Mouse (Mus musculus) erythroblast, embryonic 14.5 days (primary cell): Measurements from ENCODE around the gene Tenm4. TPM values are rescaled to one million over a fixed set of nuclear protein-coding genes. Genes with fewer than 3 reads are reported as not detected.

Experiments
- H3K27me3 ChIP-seq: 2 replicates; pipeline ENCODE4 v1.6.1; 2012; ENCODE audit warnings: inconsistent platforms; ENCODE audit not compliant: control insufficient read depth
- H3K36me3 ChIP-seq: 2 replicates; pipeline ENCODE4 v1.6.1; 2012; ENCODE audit warnings: mild to moderate bottlenecking, inconsistent platforms; ENCODE audit not compliant: control insufficient read depth
- H3K4me1 ChIP-seq: 2 replicates; pipeline ENCODE4 v1.6.1; 2012; ENCODE audit warnings: inconsistent platforms; ENCODE audit not compliant: control insufficient read depth
- H3K4me3 ChIP-seq: replicated peaks from 2 replicates; pipeline ENCODE3; 2012; ENCODE audit warnings: moderate library complexity, mild to moderate bottlenecking, inconsistent platforms
- H3K9me3 ChIP-seq: 2 replicates; pipeline ENCODE4 v1.6.1; 2012; ENCODE audit warnings: low read length, inconsistent platforms, mixed read lengths; ENCODE audit not compliant: control insufficient read depth
- GATA1 ChIP-seq: IDR thresholded peaks from 2 replicates; pipeline ENCODE4 v1.6.1; 2012; ENCODE audit warnings: low read length, inconsistent platforms, mixed read lengths
- TAL1 ChIP-seq: IDR thresholded peaks from 3 replicates; pipeline ENCODE4 v1.6.1; 2012; ENCODE audit warnings: low read length, inconsistent platforms, mixed read lengths
- polyA plus RNA-seq: library from polyadenylated mRNA; stranded (reverse); fragments of >175 nt; gene quantifications from 2 replicates; pipeline ENCODE4 v1.2.3, GENCODE M21; 2012

The Tenm4 gene
- polyA plus RNA-seq, 1 experiment: not detected

DNA sequence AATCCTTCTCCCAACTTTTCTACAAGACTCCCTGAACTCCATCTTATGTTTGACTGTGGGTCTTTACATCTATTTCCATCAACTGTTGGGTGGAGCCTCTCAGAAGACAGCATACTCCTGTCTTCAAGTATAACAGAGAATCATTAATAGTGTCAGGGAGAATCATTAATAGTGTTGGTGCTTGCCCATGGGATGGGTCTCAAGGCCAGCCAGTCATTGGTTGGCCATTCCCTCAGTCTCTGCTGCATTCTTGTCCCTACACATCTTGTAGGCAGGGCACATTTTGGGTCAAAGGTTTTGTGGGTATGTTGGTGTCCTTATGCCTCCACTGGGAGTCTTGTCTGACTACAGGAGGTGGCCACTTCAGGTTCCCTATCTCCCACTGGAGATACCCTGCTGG lies 91.1 kb downstream of the Tenm4 start:
- H3K27me3 ChIP-seq: no peaks in the 10 kb centered on the region
- TF ChIP-seq GATA1: no peak
- TF ChIP-seq TAL1: no peak
- H3K9me3 ChIP-seq: no peaks in the 10 kb centered on the region; the same call in 1 of the 2 replicates
- no peaks in the 10 kb centered on the region for H3K4me1 ChIP-seq
- no peaks in the 10 kb centered on the region for H3K36me3 ChIP-seq
- no peak overlapping the region for H3K4me3 ChIP-seq

DNA sequence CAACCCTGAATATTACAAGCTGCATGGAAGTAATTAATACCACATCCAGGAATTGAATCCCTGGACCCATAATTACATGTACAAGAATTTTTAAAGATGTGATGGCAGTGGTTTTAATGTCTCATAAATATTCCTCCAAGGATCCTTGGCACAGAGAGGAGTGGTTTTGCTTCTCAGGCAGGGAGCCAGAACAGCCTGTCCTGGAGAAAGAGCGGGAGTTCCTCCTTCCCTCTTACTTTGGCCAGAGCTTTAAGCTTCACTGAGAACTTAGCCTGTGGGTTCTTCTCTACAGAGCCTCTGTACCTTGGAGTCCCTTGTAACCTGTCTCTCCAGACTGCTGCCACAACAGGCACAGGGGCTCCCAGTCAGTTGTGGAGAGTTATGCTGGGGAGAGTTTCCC lies 94.9 kb downstream of the Tenm4 start:
- no peak for TF ChIP-seq GATA1
- TF ChIP-seq TAL1: no peak
- Histone ChIP-seq H3K4me1 (no peaks in the 10 kb centered on the region), H3K9me3 (no peaks in the 10 kb centered on the region; the same call in 1 of the 2 replicates), H3K36me3 (no peaks in the 10 kb centered on the region), H3K4me3 (no peak overlapping the region), H3K27me3 (no peaks in the 10 kb centered on the region)

DNA sequence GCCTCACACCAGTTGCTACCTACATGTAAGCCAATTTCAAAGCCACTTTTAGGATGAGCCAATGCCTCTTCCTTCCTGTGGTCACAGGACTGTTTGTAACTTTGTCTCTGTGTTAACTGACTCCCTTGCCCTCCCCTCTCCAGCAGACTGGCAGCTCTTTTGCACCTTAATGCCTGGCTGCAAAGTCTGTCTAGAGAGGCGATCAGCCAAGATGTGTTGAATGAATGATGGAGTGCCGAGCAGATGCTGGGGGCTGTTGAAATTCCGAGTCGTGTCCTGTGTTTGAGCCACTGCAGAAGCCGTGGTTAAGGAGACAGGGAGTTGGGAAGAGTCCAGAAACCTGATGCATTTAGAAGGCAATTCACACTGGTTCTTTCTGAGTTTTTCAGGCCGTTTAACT lies 96.2 kb downstream of the Tenm4 start:
- Histone ChIP-seq H3K4me1 (no peaks in the 10 kb centered on the region), H3K9me3 (no peaks in the 10 kb centered on the region; the same call in 1 of the 2 replicates), H3K27me3 (no peaks in the 10 kb centered on the region), H3K36me3 (no peaks in the 10 kb centered on the region), H3K4me3 (no peak overlapping the region)
- TF ChIP-seq GATA1 (no peak), TAL1 (no peak)

DNA sequence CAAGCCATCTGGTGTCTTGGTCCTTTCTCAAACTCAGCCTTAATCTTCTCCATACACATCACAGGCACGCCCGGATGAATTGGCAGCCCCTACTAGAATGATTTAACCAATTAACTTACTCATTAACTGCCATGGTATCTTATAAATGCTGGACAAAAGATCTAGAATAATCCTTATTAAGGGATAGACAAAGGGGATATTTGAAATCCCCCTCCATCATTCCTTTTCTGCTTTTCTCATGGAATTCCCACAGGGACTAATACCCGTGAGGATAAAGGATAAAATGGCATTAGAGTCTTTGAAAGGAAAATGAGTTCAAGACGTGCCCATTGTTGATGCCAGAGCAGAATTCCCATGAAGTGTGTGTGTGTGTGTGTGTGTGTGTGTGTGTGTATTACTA lies 99.6 kb downstream of the Tenm4 start:
- Histone ChIP-seq H3K9me3 (peaks cover 3% of the 10 kb centered on the region; the same call in 1 of the 2 replicates), H3K36me3 (no peaks in the 10 kb centered on the region), H3K4me1 (no peaks in the 10 kb centered on the region), H3K4me3 (no peak overlapping the region), H3K27me3 (no peaks in the 10 kb centered on the region)
- TF ChIP-seq TAL1: no peak
- TF ChIP-seq GATA1: no peak

DNA sequence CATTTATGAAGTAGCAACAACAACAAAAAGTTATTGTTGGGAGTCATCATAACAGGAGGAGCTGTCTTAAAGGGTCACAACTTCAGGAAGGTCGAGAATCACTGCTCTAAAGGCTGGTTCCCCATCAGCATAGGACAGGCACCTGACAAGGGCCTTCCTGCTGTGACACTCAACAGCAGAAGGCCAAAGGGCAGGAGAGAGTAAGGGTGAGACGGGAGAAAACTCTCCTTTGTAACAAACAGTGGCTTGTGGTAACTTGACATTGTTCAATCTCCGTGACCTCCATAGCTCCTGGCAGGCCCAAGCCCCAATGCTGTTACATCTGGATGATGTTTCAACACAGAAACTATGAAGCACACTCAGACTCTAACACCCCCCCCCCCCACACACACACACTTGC lies 101.0 kb downstream of the Tenm4 start:
- H3K4me3 ChIP-seq: no peak overlapping the region
- TF ChIP-seq TAL1 (no peak), GATA1 (no peak)
- H3K27me3 ChIP-seq: no peaks in the 10 kb centered on the region
- peaks cover 3% of the 10 kb centered on the region; the same call in 1 of the 2 replicates for H3K9me3 ChIP-seq
- no peaks in the 10 kb centered on the region for H3K36me3 ChIP-seq
- no peaks in the 10 kb centered on the region for H3K4me1 ChIP-seq

DNA sequence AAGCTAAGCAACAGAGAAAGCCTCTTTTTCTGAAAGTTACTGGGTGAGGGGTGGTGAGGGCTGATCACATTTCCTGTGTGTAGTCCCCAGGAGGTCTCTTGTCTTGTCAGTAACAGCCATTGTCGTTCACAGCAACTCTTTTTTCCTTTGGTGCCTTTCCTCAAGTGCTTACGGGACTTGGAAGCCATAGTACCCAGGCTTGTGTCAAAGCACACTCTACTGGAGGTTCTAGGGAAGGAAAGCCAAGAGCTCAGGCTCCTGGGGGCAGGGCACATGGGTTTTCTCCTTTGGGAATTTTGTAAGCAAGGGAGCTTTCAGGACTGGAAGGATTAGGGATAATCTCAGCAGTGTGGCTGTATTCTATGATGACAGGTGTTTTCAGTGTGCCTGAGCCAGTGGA lies 103.4 kb downstream of the Tenm4 start:
- Histone ChIP-seq H3K36me3 (no peaks in the 10 kb centered on the region), H3K4me3 (no peak overlapping the region), H3K4me1 (no peaks in the 10 kb centered on the region), H3K9me3 (peaks cover 6% of the 10 kb centered on the region; the same call in 1 of the 2 replicates), H3K27me3 (no peaks in the 10 kb centered on the region)
- no peak for TF ChIP-seq GATA1
- TF ChIP-seq TAL1: no peak

DNA sequence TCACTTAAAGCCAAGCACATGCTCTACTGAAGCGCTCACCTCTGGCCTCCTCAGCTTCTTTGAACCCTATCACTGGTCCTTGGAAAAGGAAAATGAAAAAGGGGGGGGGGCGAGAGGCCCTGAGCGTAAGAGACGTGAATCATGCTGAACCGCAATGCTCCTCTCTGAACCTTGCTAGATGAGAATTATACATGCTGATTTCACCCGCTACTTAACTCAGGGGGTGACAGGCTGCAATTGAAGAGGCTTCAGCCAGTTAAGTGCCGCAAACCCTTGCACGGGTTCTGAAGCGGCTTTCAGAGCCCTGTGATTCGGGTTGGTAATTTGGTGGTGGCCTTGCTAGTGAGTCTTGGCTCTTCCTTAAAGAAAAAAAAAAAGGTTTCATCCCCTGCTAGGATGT lies 106.5 kb downstream of the Tenm4 start:
- H3K4me3 ChIP-seq: no peak overlapping the region
- TF ChIP-seq GATA1 (no peak), TAL1 (no peak)
- H3K4me1 ChIP-seq: no peaks in the 10 kb centered on the region
- no peaks in the 10 kb centered on the region for H3K27me3 ChIP-seq
- H3K9me3 ChIP-seq: peaks cover 6% of the 10 kb centered on the region; the same call in 1 of the 2 replicates
- no peaks in the 10 kb centered on the region for H3K36me3 ChIP-seq

DNA sequence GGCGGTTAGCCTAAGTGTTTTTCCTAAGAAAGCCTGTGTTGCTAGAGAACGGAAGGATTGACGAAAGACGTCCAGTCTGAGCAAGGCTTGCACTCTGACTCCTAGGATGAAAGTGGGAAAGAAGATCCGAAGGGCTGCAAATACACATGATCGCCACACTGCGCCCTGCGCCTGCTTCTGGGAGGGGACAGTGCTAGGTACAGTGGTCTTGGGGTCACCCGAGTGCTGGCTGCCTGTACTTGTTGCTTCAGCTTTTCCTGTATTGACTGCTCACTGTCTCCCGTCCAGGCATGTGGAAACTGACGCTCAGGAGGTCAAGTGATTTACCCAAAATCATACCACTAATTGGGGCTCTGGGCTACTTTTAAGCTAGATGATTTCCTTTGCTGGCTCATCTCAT lies 107.3 kb downstream of the Tenm4 start:
- no peaks in the 10 kb centered on the region for H3K4me1 ChIP-seq
- H3K9me3 ChIP-seq: peaks cover 6% of the 10 kb centered on the region; the same call in 1 of the 2 replicates
- H3K27me3 ChIP-seq: no peaks in the 10 kb centered on the region
- H3K4me3 ChIP-seq: no peak overlapping the region
- H3K36me3 ChIP-seq: no peaks in the 10 kb centered on the region
- TF ChIP-seq GATA1 (no peak), TAL1 (no peak)

DNA sequence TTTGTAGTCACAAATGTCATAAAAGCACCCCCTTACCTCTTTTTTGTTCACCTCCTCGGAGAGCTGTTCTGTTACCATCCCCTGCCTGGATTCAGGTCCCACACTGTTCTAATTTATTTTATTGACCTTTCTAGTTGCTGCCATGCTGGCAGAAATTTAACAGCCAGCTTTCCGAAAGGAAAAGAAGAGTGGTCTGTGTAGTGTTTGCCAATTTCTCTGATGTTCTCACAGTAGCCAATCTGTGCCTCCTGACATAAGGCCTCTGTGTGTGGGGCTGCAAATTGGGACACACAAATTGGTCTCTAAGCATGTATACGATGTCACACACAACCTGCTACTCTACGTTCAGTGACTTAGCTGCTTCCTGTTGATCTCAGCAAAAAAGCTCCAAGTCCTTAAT lies 109.7 kb downstream of the Tenm4 start:
- H3K4me1 ChIP-seq: no peaks in the 10 kb centered on the region
- H3K9me3 ChIP-seq: peaks cover 3% of the 10 kb centered on the region; the same call in 1 of the 2 replicates
- no peaks in the 10 kb centered on the region for H3K27me3 ChIP-seq
- TF ChIP-seq TAL1 (no peak), GATA1 (no peak)
- no peaks in the 10 kb centered on the region for H3K36me3 ChIP-seq
- H3K4me3 ChIP-seq: no peak overlapping the region

DNA sequence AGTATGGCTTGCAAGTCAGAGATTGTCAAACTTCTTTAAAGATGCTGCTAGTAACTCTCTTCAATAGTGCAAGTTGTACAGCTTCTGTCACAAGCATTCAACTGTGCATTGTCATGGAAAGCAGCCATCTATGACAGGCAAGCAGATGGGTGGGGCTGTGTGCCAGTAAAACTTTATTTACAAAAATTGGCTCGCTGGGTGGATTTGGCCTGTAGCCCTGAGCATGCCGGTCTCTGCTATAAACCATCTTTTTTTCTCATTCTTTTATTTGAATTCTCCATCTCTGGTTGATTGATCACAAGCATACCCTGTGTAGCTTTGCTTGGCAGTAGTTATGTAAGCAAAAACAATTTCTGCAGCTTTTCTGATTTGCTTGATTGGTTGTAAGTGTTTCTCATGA lies 119.5 kb downstream of the Tenm4 start:
- H3K4me1 ChIP-seq: no peaks in the 10 kb centered on the region
- H3K4me3 ChIP-seq: no peak overlapping the region
- H3K27me3 ChIP-seq: no peaks in the 10 kb centered on the region
- TF ChIP-seq GATA1 (no peak), TAL1 (no peak)
- no peaks in the 10 kb centered on the region for H3K36me3 ChIP-seq
- peaks cover 3% of the 10 kb centered on the region for H3K9me3 ChIP-seq
